Mouse (Mus musculus) frontal cortex, postnatal 10 days (tissue): ENCODE measurements around the gene Tnk1.

Source experiments
- DNase-seq, 2 experiments: peaks; one replicate each; pipeline ENCODE4 v3.0.0; 2022; ENCODE audit warnings: low spot score in 2 of 2, mixed read lengths in 1 of 2

The Tnk1 gene

DNA sequence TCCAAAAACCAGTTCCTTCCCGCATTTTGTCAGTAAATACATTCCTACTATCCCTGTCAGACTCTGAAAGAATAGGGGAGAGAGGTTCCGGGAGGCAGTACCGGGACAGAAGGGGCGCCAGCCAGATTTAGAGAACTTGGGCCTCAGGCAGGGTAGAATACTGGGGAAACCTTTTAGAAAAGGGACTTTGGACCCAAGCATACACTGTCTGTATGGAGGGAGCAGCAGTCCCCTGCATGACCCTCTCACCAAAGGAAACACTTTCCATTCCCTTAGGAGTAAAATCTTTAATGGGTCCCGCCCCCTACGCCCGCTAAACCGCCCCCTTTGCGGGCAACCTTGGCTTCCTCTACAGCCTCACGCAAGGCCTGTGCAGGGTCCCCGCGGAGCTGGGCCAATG, 55.2 kb downstream of the Tnk1 start:
- no peak for DNase-seq

DNA sequence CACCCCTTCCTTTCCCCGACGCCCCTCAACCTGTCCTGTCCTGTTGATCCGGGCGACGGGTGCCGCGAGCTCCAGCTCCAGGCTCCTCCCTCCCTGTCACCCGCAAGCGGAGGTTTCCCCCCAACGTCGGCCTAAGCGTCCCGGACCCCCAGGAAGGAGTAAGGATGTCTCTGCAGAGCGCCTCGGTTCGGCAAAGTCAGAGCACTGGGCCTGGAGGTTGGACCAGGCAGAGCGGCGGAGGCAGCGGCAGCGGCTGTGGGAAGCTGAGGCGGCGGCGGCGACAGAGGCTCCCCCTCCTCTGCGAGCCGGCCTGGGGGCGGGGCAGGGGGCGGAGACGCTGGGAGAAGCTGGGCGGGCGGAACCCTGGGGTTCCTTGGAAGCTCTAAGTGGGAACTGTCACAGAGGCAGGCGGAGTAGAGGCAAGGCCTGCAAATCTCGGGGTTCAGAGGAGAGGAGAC, 55.9 kb downstream of the Tnk1 start:
- DNase-seq = peak; percentile 68 to 85

DNA sequence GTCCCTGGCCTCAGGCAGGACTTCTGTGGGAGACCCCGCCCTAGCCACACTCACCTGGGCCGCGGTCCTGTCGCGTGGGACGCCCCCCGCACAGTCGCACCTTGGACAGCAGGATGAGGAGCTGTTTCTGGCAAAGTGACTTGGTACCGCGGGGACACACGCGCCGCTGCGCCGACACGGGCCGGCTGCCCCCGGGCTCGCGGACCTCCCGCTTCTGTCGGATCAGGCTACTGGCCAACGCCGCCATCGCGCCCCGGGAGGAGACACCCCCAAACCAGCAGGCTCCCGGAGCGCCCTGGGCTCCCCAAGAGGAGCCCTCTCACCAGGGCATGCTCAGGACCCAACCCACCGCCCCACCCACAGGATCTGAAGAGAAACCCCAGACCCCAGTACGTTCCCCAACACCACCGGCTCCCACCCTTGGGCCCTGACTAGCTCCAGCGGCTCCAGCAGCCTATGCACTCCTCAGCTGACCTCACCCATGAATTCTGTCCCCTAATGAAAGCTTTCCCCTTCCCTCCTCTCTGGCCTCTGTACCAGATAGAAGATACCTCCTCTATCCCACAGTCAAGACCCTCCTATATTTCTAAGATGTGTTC, 57.1 kb downstream of the Tnk1 start, which contains the start of gene Fgf11:
TSS of gene Fgf11 (minus strand) at position 479 of the 599 bp plus-strand sequence.
- no peak for DNase-seq
